Comparison of ENCODE assay signal across 13 mouse cellular contexts in genomic region chr17:32052237-32053080, GRCm38 (mm10). TPM values are rescaled to one million over a fixed set of nuclear protein-coding genes. Genes with fewer than 3 reads are reported as not detected.
DNase-seq lines count a peak whose midpoint lies in the region; ATAC-seq and TF ChIP-seq lines count a peak whose summit lies in the region.
"Had no signal": no experiment of that assay in that cellular context is flagged by ENCODE, and none has a peak within 500 bp of the region (broad histone marks: within the 10 kb centered on the region; RNA-seq: fewer than 3 reads in every experiment).

No protein-coding gene starts in this region.

- H3K9me3 ChIP-seq in intestine, postnatal 0 days (ENCODE audit: control insufficient read depth), result no peaks in the 10 kb centered on the region
- no peaks in the 10 kb centered on the region for H3K9me3 ChIP-seq in intestine, embryonic 15.5 days
- no peaks in the 10 kb centered on the region for H3K9me3 ChIP-seq in limb, embryonic 10.5 days (replicated peaks)
- H3K9me3 ChIP-seq: embryonic facial prominence, embryonic 15.5 days; limb, embryonic 12.5 days had no signal

- H3K9ac ChIP-seq in intestine, postnatal 0 days (ENCODE audit: low read depth, low read length), result no peak overlapping the region
- H3K9ac ChIP-seq in intestine, embryonic 15.5 days, result no peak overlapping the region
- H3K9ac ChIP-seq: embryonic facial prominence, embryonic 15.5 days; limb, embryonic 12.5 days had no signal

- no peak overlapping the region for H3K4me2 ChIP-seq in intestine, postnatal 0 days (replicated peaks; ENCODE audit: low read depth)
- H3K4me2 ChIP-seq in intestine, embryonic 15.5 days (replicated peaks), result no peak overlapping the region
- H3K4me2 ChIP-seq: embryonic facial prominence, embryonic 15.5 days; limb, embryonic 12.5 days had no signal

- no peaks in the 10 kb centered on the region for H3K27me3 ChIP-seq in intestine, postnatal 0 days (replicated peaks; ENCODE audit: control insufficient read depth, insufficient read depth, low read length)
- no peaks in the 10 kb centered on the region for H3K27me3 ChIP-seq in intestine, embryonic 15.5 days (replicated peaks)
- no peaks in the 10 kb centered on the region for H3K27me3 ChIP-seq in limb, embryonic 10.5 days (ENCODE audit: low read depth, poor library complexity, severe bottlenecking)
- H3K27me3 ChIP-seq: embryonic facial prominence, embryonic 15.5 days; limb, embryonic 12.5 days had no signal

- no peak overlapping the region for H3K4me3 ChIP-seq in intestine, postnatal 0 days (ENCODE audit: low read depth, low read length)
- no peak overlapping the region for H3K4me3 ChIP-seq in intestine, embryonic 15.5 days (replicated peaks)
- no peak overlapping the region for H3K4me3 ChIP-seq in limb, embryonic 10.5 days
- H3K4me3 ChIP-seq: embryonic facial prominence, embryonic 15.5 days; limb, embryonic 12.5 days had no signal

- intact Hi-C loops in heart, postnatal 10 days (cut with DNase I), result no loop called here

- TF ChIP-seq CTCF in intestine, postnatal 0 days (IDR thresholded peaks at IDR 0.05; ENCODE audit: low read depth), result no peak

- H3K4me1 ChIP-seq in intestine, postnatal 0 days (replicated peaks; ENCODE audit: control insufficient read depth, insufficient read depth, low read length), result no peaks in the 10 kb centered on the region
- H3K4me1 ChIP-seq in intestine, embryonic 15.5 days (replicated peaks), result no peaks in the 10 kb centered on the region
- H3K4me1 ChIP-seq in limb, embryonic 10.5 days, result no peaks in the 10 kb centered on the region
- H3K4me1 ChIP-seq: embryonic facial prominence, embryonic 15.5 days; limb, embryonic 12.5 days had no signal

- no peak for ATAC-seq in intestine, postnatal 0 days
- no peak for ATAC-seq in intestine, embryonic 15.5 days

- H3K27ac ChIP-seq in intestine, postnatal 0 days (ENCODE audit: low read depth, low read length), result peak overlapping the region; percentile 2; the same call in 1 of the 2 replicates
- H3K27ac ChIP-seq in intestine, embryonic 15.5 days, result no peak overlapping the region
- no peak overlapping the region for H3K27ac ChIP-seq in limb, embryonic 10.5 days
- H3K27ac ChIP-seq: embryonic facial prominence, embryonic 15.5 days; limb, embryonic 12.5 days had no signal

- peak; percentile 47 for DNase-seq in right cerebral cortex, postnatal 14 days
- DNase-seq in right cerebral cortex, adult 18-20 months, result no peak
- DNase-seq in heart, postnatal 10 days, result peak; percentile 29 to 34
- DNase-seq in retina, postnatal 7 days (ENCODE audit: low read depth, low spot score), result peak; percentile 49
- no peak for DNase-seq in limb, embryonic 10.5 days (ENCODE audit: low spot score)
- no peak for DNase-seq in gastrocnemius, postnatal 10 days
- DNase-seq: adrenal gland, postnatal 10 days had no signal

- 70% methylated on average over 5 of the region's 5 CpGs for WGBS in intestine, postnatal 0 days
- WGBS in intestine, embryonic 15.5 days, result 75% methylated on average over 5 of the region's 5 CpGs
- 89% methylated on average over 5 of the region's 5 CpGs for WGBS in limb, embryonic 10.5 days

- H3K36me3 ChIP-seq in intestine, postnatal 0 days (ENCODE audit: control insufficient read depth, insufficient read depth), result peaks cover 78% of the 10 kb centered on the region
- H3K36me3 ChIP-seq in intestine, embryonic 15.5 days, result peaks cover 52% of the 10 kb centered on the region
- peaks cover 100% of the 10 kb centered on the region for H3K36me3 ChIP-seq in limb, embryonic 10.5 days

RNA-seq across cellular contexts. Expression of gene Hsf2bp, which starts 16.3 kb away (rescaled TPM):
- 4.1 and 5.3 TPM in 2 replicates for polyA plus RNA-seq in intestine, postnatal 0 days (2015; fragmentation: Nextera tagmentation; extraction: Ambion mirVana)
- polyA plus RNA-seq in intestine, embryonic 15.5 days (2015; fragmentation: Nextera tagmentation; extraction: Ambion mirVana), result 0.29 and 0.33 TPM in 2 replicates
- under 1 TPM; 0.69 to 0.97 TPM for total RNA-seq in heart, postnatal 10 days (2021)
- polyA plus RNA-seq in limb, embryonic 10.5 days (2016; fragmentation: Nextera tagmentation; extraction: Ambion mirVana), result 0.63 and 0.79 TPM in 2 replicates
- total RNA-seq in gastrocnemius, postnatal 10 days (2021), result 1 to 10 TPM; 2.6 to 3.0 TPM
- total RNA-seq: megakaryocyte progenitor cell, adult 5-6 weeks; neutrophil, adult 5-6 weeks had no signal

RNA-seq across cellular contexts. Expression of gene Rrp1b, which starts 16.6 kb away (rescaled TPM):
- polyA plus RNA-seq in intestine, postnatal 0 days (2015; fragmentation: Nextera tagmentation; extraction: Ambion mirVana), result 11.6 and 14.5 TPM in 2 replicates
- polyA plus RNA-seq in intestine, embryonic 15.5 days (2015; fragmentation: Nextera tagmentation; extraction: Ambion mirVana), result 52.7 and 56.6 TPM in 2 replicates
- total RNA-seq in heart, postnatal 10 days (2021), result 10 to 100 TPM in 1 of 2 experiments, 1 to 10 TPM in 1; 9.4 to 13.1 TPM
- polyA plus RNA-seq in limb, embryonic 10.5 days (2016; fragmentation: Nextera tagmentation; extraction: Ambion mirVana), result 100 and 110 TPM in 2 replicates
- 10 to 100 TPM; 14.5 to 16.7 TPM for total RNA-seq in gastrocnemius, postnatal 10 days (2021)

Comparison
In these comparisons a context has a peak if more than half of its experiments do, and no peak if none do; other contexts are left out.
1. DNase-seq: peak in right cerebral cortex, postnatal 14 days (single experiment), heart, postnatal 10 days (2 of 2) and retina, postnatal 7 days (single experiment); none in right cerebral cortex, adult 18-20 months (single experiment), limb, embryonic 10.5 days (single experiment) and gastrocnemius, postnatal 10 days (single experiment).